Mouse (Mus musculus) liver, embryonic 14.5 days (tissue): ENCODE results near the gene Kdelr1. TPM values are rescaled to one million over a fixed set of nuclear protein-coding genes. Genes with fewer than 3 reads are reported as not detected.

Experiments used
- ATAC-seq: fragments of 200-750 bp; cut with Nextera tagmentation; 2 replicates; pipeline ENCODE4 v1.8.0; 2017; ENCODE audit warnings: moderate number of reproducible peaks, mild to moderate bottlenecking, moderate library complexity; ENCODE audit not compliant: insufficient read depth
- DNase-seq, 3 experiments: peaks; one replicate each; pipeline ENCODE4 v3.0.0-alpha.2; 2012 to 2013; ENCODE audit warnings: low read depth in 3 of 3, low spot score in 3 of 3
- H3K27ac ChIP-seq: fragments of 300-500 bp; sonication (generic); 2 replicates; pipeline ENCODE4 v1.5.1; 2014; ENCODE audit warnings: moderate library complexity, mild to moderate bottlenecking, control low read depth, inconsistent platforms
- H3K27me3 ChIP-seq: fragments of 300-500 bp; sonication (generic); 2 replicates; pipeline ENCODE4 v1.6.1; 2014; ENCODE audit warnings: mild to moderate bottlenecking, low read length, moderate library complexity; ENCODE audit not compliant: control insufficient read depth, insufficient read depth
- H3K36me3 ChIP-seq: fragments of 300-500 bp; sonication (generic); replicated peaks from 2 replicates; pipeline ENCODE4 v1.6.1; 2014; ENCODE audit warnings: low read depth; ENCODE audit not compliant: control insufficient read depth, insufficient read depth
- H3K4me1 ChIP-seq, 2 experiments: fragments of 200-500 bp in 1 of 2; fragments of 300-500 bp in 1 of 2; sonication (generic) in 1 of 2; replicated peaks; 2 replicates each; pipeline ENCODE4 v1.6.1; 2012 to 2014; ENCODE audit warnings: antibody characterized with exemption in 1 of 2, inconsistent platforms in 1 of 2, low read length in 1 of 2; ENCODE audit not compliant: control insufficient read depth in 2 of 2, insufficient read depth in 2 of 2
- H3K4me2 ChIP-seq: fragments of 300-500 bp; sonication (generic); 2 replicates; pipeline ENCODE4 v1.6.1; 2014; ENCODE audit warnings: low read depth, mild to moderate bottlenecking, control low read depth, moderate library complexity
- H3K4me3 ChIP-seq, 2 experiments: fragments of 200-500 bp in 1 of 2; fragments of 300-500 bp in 1 of 2; sonication (generic) in 1 of 2; 2 replicates each; pipeline ENCODE4 v1.5.1; 2012 to 2014; ENCODE audit warnings: low read depth in 2 of 2, low read length in 2 of 2, mild to moderate bottlenecking in 2 of 2, control low read depth in 1 of 2, inconsistent platforms in 1 of 2, moderate library complexity in 1 of 2; ENCODE audit not compliant: insufficient read depth in 1 of 2
- H3K9ac ChIP-seq: fragments of 300-500 bp; sonication (generic); replicated peaks from 2 replicates; pipeline ENCODE4 v1.6.1; 2014; ENCODE audit warnings: mild to moderate bottlenecking, control low read depth, moderate library complexity
- H3K9me3 ChIP-seq: fragments of 300-500 bp; sonication (generic); 2 replicates; pipeline ENCODE4 v1.6.1; 2016; ENCODE audit warnings: low read length, mixed read lengths; ENCODE audit not compliant: control insufficient read depth
- CTCF ChIP-seq: IDR thresholded peaks from 2 replicates; pipeline ENCODE4 v1.5.1; 2016; ENCODE audit warnings: antibody characterized with exemption, low read depth, control low read depth
- EP300 ChIP-seq: IDR thresholded peaks from 2 replicates; pipeline ENCODE4 v1.6.1; 2016; ENCODE audit warnings: antibody characterized with exemption, low read depth
- WGBS: fragments of 180-500 bp; shearing (Covaris S2); extraction: QIAGEN DNeasy Blood & Tissue Kit; methylation state at CpG from one replicate; pipeline ENCODE4 v1.1.7; 2014; ENCODE audit not compliant: insufficient replicate concordance; 5-methylcytosine and 5-hydroxymethylcytosine counted together
- polyA plus RNA-seq, 2 experiments: library from polyadenylated mRNA; depleted of rRNA in 1 of 2; stranded (reverse) in 1 of 2; unstranded in 1 of 2; fragments of >200 nt; fragmentation: Nextera tagmentation in 1 of 2; extraction: Ambion mirVana in 1 of 2; gene quantifications; 2 replicates each; pipeline versions ENCODE4 v1.2.1 to v1.2.3; 2012 to 2014

Kdelr1 gene
- polyA plus RNA-seq (2012; rRNA removed) (53.9 and 74.6 TPM in 2 replicates), polyA plus RNA-seq (2014; fragmentation: Nextera tagmentation; extraction: Ambion mirVana) (33.9 and 34.8 TPM in 2 replicates)

DNA sequence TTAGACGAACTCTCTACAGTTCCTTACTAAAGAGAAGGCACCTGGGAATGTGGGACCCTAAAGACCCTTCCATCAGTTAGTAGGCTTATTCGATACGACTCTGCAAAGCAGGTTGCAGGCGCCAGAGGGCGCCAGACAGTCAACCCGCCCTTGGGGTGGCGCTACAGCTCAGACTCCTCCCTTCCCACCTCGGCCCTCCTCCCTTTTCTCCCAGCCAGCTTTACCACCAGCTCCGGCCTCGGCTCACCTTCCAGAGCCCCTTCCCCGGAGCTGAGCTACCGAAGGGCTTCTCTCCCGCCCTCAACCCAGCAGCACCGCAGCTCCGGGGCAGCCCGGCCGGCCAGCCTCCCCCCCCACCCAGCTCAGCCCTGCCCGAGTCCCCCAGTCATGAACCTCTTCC lies at the start of gene Kdelr1:
Gene Kdelr1 (plus strand): TSS at position 149 of the 400 bp plus-strand sequence.
- peak within 1 kb of the TSS; percentile 80 for H3K27ac ChIP-seq
- H3K27me3 ChIP-seq: peaks cover 46% of the 10 kb centered on the region
- ATAC-seq: peak; percentile 82
- H3K4me2 ChIP-seq: peak within 1 kb of the TSS; percentile 98
- H3K36me3 ChIP-seq: peaks cover 26% of the 10 kb centered on the region
- peak; percentile 73 to 76 (median 75) for DNase-seq
- H3K9ac ChIP-seq: peak within 1 kb of the TSS; percentile 97
- under 1% methylated on average over 18 of the region's 18 CpGs for WGBS
- no peaks in the 10 kb centered on the region for H3K9me3 ChIP-seq
- peak; percentile 98 for TF ChIP-seq CTCF
- no peak for TF ChIP-seq EP300
- peak within 1 kb of the TSS; percentile 78 to 94 for H3K4me3 ChIP-seq
- H3K4me1 ChIP-seq: peaks cover 0 to 8% of the 10 kb centered on the region in 2 experiments; a peak in 2 of 4 replicates

- WGBS: 59% methylated on average over 7 of the region's 7 CpGs
Observed at GRCm38 (mm10) chr7:45824598-45824997, 48.0 kb upstream of the Kdelr1 start, which contains the start of gene Kcnj14. TSS of gene Kcnj14 (minus strand) at chr7:45824782.

DNA sequence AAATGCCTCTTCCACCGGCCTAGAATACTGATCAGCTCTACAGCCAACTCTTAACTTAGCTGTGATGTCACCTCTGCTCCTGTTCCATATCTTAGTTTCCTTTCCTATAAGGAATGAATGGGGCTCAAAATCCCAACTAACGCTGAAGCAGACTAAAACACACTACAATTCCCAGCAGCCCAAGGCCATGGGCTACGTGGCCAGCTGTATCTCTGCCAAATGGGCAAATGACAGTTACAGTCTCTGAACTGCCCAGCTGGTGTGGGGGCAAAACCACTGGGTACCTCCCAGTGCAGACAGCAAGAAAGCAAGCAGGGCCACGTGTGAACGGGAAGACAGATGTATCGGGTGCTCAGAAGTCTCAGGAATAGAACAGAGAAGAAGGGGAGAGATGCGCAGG lies 45.9 kb upstream of the Kdelr1 start:
- no peaks in the 10 kb centered on the region for H3K9me3 ChIP-seq
- TF ChIP-seq EP300 (no peak), CTCF (no peak)
- WGBS: 76% methylated on average over 7 of the region's 7 CpGs
- no peak overlapping the region for H3K27ac ChIP-seq
- no peak overlapping the region for H3K4me3 ChIP-seq
- H3K4me2 ChIP-seq: no peak overlapping the region
- H3K27me3 ChIP-seq: peaks cover 6% of the 10 kb centered on the region
- DNase-seq: no peak
- no peak overlapping the region for H3K9ac ChIP-seq
- H3K4me1 ChIP-seq: peaks cover 0 to 7% of the 10 kb centered on the region in 2 experiments; a peak in 3 of 4 replicates
- peaks cover 38% of the 10 kb centered on the region for H3K36me3 ChIP-seq
- no peak for ATAC-seq

More at GRCm38 (mm10) chr7:45824598-45824997, 48.0 kb upstream of the Kdelr1 start, which contains the start of gene Kcnj14:
- ATAC-seq (no peak), DNase-seq (no peak)
- H3K4me3 ChIP-seq: no peak within 1 kb of the TSS
- TF ChIP-seq EP300 (no peak), CTCF (no peak)
- no peak within 1 kb of the TSS for H3K9ac ChIP-seq
- no peaks in the 10 kb centered on the region for H3K27me3 ChIP-seq
- H3K4me1 ChIP-seq: peaks cover 0 to 3% of the 10 kb centered on the region in 2 experiments; a peak in 1 of 4 replicates
- no peaks in the 10 kb centered on the region for H3K9me3 ChIP-seq
- no peak within 1 kb of the TSS for H3K4me2 ChIP-seq
- H3K27ac ChIP-seq: no peak within 1 kb of the TSS
- peaks cover 38% of the 10 kb centered on the region for H3K36me3 ChIP-seq

DNA sequence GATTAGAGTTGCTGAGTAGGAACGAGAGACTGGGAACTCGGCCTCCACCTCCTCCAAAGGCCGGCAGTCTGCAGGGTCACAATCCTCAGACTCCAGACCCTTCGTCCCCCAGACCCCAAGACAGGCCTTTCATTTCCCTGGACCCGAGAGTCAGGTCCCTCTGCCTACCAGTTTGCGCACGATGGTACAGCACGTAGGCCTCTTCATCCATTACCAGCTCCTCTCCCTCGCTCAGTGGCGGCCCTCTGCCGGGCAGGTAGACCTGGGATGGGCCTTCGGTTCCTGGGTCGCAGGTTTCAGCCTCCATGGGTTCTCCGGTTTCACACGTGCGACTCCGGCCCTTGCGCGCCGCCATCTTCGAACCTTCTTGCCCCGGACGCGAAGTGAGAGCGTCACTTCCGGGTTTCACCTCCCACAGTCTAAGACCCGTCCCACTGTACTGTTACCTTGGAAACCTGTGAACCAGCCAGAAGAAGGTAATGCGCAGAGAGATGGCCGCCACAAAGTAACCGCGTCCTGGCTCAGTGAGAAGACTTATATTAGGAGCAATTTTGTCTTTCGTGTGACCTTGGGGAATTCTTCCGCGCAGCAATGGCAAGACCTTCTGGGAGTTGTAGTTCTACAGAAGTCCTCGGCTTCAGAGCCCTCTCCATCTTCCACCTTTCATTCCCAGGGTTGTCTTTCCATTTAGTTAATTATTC lies 42.0 kb upstream of the Kdelr1 start, which contains the start of gene Grwd1:
Gene Grwd1 (minus strand): TSS at position 518 of the 701 bp plus-strand sequence.
- H3K27me3 ChIP-seq: peaks cover 45% of the 10 kb centered on the region
- peaks cover 27% of the 10 kb centered on the region for H3K36me3 ChIP-seq
- H3K9ac ChIP-seq: peak within 1 kb of the TSS; percentile 50
- peak within 1 kb of the TSS; percentile 76 for H3K4me2 ChIP-seq
- peak within 1 kb of the TSS; percentile 72 to 77 for H3K4me3 ChIP-seq
- peak; percentile 81 for ATAC-seq
- H3K4me1 ChIP-seq: peaks cover 0 to 7% of the 10 kb centered on the region in 2 experiments; a peak in 3 of 4 replicates
- no peaks in the 10 kb centered on the region for H3K9me3 ChIP-seq
- no peak within 1 kb of the TSS for H3K27ac ChIP-seq
- no peak for TF ChIP-seq CTCF
- no peak for TF ChIP-seq EP300
- peak; percentile 71 to 77 (median 75) for DNase-seq
- WGBS: under 1% methylated on average over 35 of the region's 35 CpGs

DNA sequence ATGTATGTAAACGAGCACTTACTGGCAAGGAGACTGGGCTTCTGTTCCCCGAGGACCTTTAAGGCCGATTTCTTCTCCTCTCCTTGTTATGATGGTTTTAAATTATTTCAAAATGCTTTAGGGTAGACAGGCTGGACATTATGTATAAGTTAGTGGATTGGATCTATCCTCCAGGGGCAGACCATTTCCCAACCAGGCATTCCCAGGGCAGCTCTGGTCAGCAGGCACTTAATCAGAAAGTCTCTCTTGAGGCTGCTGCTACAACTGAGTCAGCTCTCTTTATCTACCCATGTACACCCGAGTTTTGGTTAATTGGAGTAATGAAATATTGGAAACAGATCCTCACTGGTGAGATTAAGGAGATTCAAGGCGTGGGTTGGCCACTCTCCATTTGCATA lies 41.4 kb upstream of the Kdelr1 start:
- peak overlapping the region; percentile 50; the same call in 1 of the 2 replicates for H3K9ac ChIP-seq
- H3K4me3 ChIP-seq: peak overlapping the region; percentile 72 to 77
- 13% methylated on average over 5 of the region's 5 CpGs for WGBS
- H3K4me1 ChIP-seq: peaks cover 0 to 7% of the 10 kb centered on the region in 2 experiments; a peak in 3 of 4 replicates
- TF ChIP-seq EP300: no peak
- TF ChIP-seq CTCF: no peak
- no peak overlapping the region for H3K27ac ChIP-seq
- no peak for DNase-seq
- peaks cover 48% of the 10 kb centered on the region for H3K27me3 ChIP-seq
- H3K9me3 ChIP-seq: no peaks in the 10 kb centered on the region
- peaks cover 21% of the 10 kb centered on the region for H3K36me3 ChIP-seq
- H3K4me2 ChIP-seq: peak overlapping the region; percentile 76
- peak; percentile 7; the same call in 1 of the 2 replicates for ATAC-seq
